Mouse (Mus musculus) megakaryocyte, adult 5-6 weeks (primary cell): Measurements from ENCODE around the gene Mettl5. TPM values are rescaled to one million over a fixed set of nuclear protein-coding genes. Genes with fewer than 3 reads are reported as not detected.

Source experiments
- total RNA-seq, 2 experiments: library from RNA; stranded (forward) in 1 of 2; stranded (reverse) in 1 of 2; fragments of 153-499, 151-499 nt in 1 of 2; fragments of 221-1000, 200-1000 nt in 1 of 2; gene quantifications; 2 replicates each; pipeline versions ENCODE4 v1.2.3 to v1.2.4; 2015 to 2017

Gene Mettl5
- total RNA-seq, 2 experiments from 2014 or later: 20.0 to 20.9 TPM

Other genes with a start within 250 kb of the Mettl5 start
- gene Bbs5, start 238.4 kb downstream of the Mettl5 start, total RNA-seq (2015): 3.3 and 6.8 TPM in 2 replicates
- gene Bbs5, start 238.4 kb downstream of the Mettl5 start, total RNA-seq (2017): 2.7 and 2.8 TPM in 2 replicates
- not detected in 2 replicates for gene Klhl41, start 215.5 kb downstream of the Mettl5 start, total RNA-seq (2015)
- gene Klhl41, start 215.5 kb downstream of the Mettl5 start, total RNA-seq (2017): 0.33 TPM in 1 of 2 replicates, not detected in the other
- 4.2 and 4.6 TPM in 2 replicates for gene Fastkd1, start 172.1 kb downstream of the Mettl5 start, total RNA-seq (2015)
- gene Fastkd1, start 172.1 kb downstream of the Mettl5 start, total RNA-seq (2017): 4.4 and 4.6 TPM in 2 replicates
- 83.7 and 91.7 TPM in 2 replicates for gene Ppig, start 163.1 kb downstream of the Mettl5 start, total RNA-seq (2015)
- gene Ppig, start 163.1 kb downstream of the Mettl5 start, total RNA-seq (2017): 54.9 and 62.2 TPM in 2 replicates
- 0.43 and 0.80 TPM in 2 replicates for gene Ccdc173, start 96.0 kb downstream of the Mettl5 start, total RNA-seq (2015)
- 0.33 and 0.49 TPM in 2 replicates for gene Ccdc173, start 96.0 kb downstream of the Mettl5 start, total RNA-seq (2017)
- gene Phospho2, start 96.0 kb downstream of the Mettl5 start, total RNA-seq (2015): 19.8 and 25.3 TPM in 2 replicates
- gene Phospho2, start 96.0 kb downstream of the Mettl5 start, total RNA-seq (2017): 22.0 and 27.5 TPM in 2 replicates
- gene Klhl23, start 63.7 kb downstream of the Mettl5 start, total RNA-seq (2015): 3.5 and 3.7 TPM in 2 replicates
- 8.7 and 10.9 TPM in 2 replicates for gene Klhl23, start 63.7 kb downstream of the Mettl5 start, total RNA-seq (2017)
- 197 and 221 TPM in 2 replicates for gene Ssb, start 24.1 kb downstream of the Mettl5 start, total RNA-seq (2015)
- gene Ssb, start 24.1 kb downstream of the Mettl5 start, total RNA-seq (2017): 298 and 306 TPM in 2 replicates
- 48.8 and 55.3 TPM in 2 replicates for gene Ubr3, start 11.6 kb upstream of the Mettl5 start, total RNA-seq (2015)
- 40.8 and 72.2 TPM in 2 replicates for gene Ubr3, start 11.6 kb upstream of the Mettl5 start, total RNA-seq (2017)
- gene Myo3b, start 153.5 kb upstream of the Mettl5 start, total RNA-seq (2015): 0.05 TPM in 1 of 2 replicates, not detected in the other
- 0.07 TPM in 1 of 2 replicates, not detected in the other for gene Myo3b, start 153.5 kb upstream of the Mettl5 start, total RNA-seq (2017)